Mouse (Mus musculus): Measurements from ENCODE around the gene Fgfr1op. TPM values are rescaled to one million over a fixed set of nuclear protein-coding genes. Genes with fewer than 3 reads are reported as not detected.
"Not testable (repeated sequence)": the region's sequence is repeated elsewhere in the genome, so short reads cannot be mapped to it uniquely, and the experiment has no call there.

Fgfr1op gene
- 45.9 and 51.2 TPM in 2 replicates for polyA plus RNA-seq (2014; fragmentation: Nextera tagmentation; extraction: Ambion mirVana)

DNA sequence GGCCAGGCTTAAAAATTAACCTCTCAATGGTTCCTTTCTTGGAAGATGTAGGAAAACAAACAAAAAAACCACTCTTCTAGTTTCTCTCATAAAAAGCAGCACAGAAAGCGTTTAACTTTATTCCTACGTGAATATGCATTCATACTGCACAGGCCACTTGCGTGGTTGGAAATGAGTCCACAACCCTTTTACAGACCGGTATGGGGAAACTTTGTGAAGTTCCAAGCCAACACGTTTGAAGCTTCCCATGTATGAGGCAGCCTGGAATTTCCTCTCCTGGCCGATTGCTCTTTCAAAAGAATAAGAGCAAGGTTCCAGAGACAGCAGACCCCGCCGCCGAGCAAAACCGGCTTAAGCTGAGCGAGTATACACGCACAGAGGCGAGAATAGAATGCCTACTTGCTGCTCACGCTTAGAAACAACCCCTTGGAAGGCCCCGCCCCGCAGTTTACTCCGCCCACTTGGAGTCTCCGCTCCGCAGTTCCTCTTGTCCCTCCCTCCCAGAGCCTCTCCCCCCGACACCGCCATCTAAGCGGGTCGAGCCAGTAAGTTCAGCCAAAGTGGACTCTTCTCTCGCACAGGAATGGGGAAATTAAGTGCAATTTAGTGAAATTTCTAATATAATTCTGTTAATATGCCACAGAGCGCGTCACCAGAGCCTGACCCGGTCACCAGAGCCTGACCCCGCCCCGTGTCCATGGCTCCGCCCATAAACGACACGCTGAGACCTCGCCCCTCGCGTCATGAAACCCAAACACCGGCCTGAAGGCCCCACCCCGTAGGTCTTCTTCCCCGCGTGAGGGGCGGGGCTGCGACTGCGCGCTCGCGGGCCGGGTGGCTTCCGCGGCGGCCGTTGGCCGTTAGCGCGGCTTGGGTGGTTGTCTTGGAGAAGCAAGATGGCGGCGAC lies at the start of gene Fgfr1op:
Gene Fgfr1op (plus strand): TSS at position 801 of the 907 bp plus-strand sequence.
- not testable (repeated sequence) for H3K27me3 ChIP-seq (ENCODE audit: control insufficient read depth, insufficient read depth, low read length); DNase-seq (ENCODE audit: low spot score); H3K4me1 ChIP-seq (replicated peaks; ENCODE audit: control insufficient read depth, insufficient read depth, low read length); H3K9me3 ChIP-seq (ENCODE audit: control insufficient read depth, low read length); H3K27ac ChIP-seq (ENCODE audit: low read depth, low read length); H3K36me3 ChIP-seq (ENCODE audit: control insufficient read depth, insufficient read depth, low read length)
- peak within 1 kb of the TSS; percentile 44; the same call in 1 of the 2 replicates for H3K9ac ChIP-seq (ENCODE audit: low read depth, low read length)
- H3K4me2 ChIP-seq (replicated peaks; ENCODE audit: low read depth, low read length) = peak within 1 kb of the TSS; percentile 19; the same call in 1 of the 2 replicates
- ATAC-seq (ENCODE audit: low FRiP score) = peak; percentile 98
- H3K4me3 ChIP-seq (ENCODE audit: low read depth, low read length) = peak within 1 kb of the TSS; percentile 45
- 2% methylated on average over 12 of the region's 55 CpGs for WGBS

DNA sequence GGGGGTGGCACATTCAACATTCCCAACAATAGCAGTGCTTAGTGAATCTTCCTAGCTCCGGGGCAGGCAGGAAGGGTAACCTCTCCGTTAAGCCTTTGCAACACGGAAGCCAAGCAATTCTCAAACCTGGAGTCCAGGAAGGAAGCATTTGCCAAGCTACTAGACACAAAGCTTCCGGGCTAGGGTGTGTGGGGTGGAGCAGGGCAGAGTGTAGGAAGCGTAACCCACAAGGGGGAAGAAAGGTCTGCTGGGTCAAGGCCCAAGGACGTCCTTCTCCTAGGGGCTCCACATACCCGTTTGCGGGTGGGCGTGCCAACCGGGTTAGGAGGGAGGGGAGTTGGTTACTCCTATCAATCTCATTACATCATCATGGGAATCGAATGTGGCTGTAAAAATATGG lies 48.9 kb upstream of the Fgfr1op start:
- not testable (repeated sequence) for H3K27me3 ChIP-seq (ENCODE audit: control insufficient read depth, insufficient read depth, low read length); H3K4me3 ChIP-seq (ENCODE audit: low read depth, low read length); ATAC-seq (ENCODE audit: low FRiP score); H3K9ac ChIP-seq (ENCODE audit: low read depth, low read length); H3K4me1 ChIP-seq (replicated peaks; ENCODE audit: control insufficient read depth, insufficient read depth, low read length); DNase-seq (ENCODE audit: low spot score); H3K9me3 ChIP-seq (ENCODE audit: control insufficient read depth, low read length); H3K4me2 ChIP-seq (replicated peaks; ENCODE audit: low read depth, low read length); H3K27ac ChIP-seq (ENCODE audit: low read depth, low read length); H3K36me3 ChIP-seq (ENCODE audit: control insufficient read depth, insufficient read depth, low read length)
- 73% methylated on average over 6 of the region's 11 CpGs for WGBS

DNA sequence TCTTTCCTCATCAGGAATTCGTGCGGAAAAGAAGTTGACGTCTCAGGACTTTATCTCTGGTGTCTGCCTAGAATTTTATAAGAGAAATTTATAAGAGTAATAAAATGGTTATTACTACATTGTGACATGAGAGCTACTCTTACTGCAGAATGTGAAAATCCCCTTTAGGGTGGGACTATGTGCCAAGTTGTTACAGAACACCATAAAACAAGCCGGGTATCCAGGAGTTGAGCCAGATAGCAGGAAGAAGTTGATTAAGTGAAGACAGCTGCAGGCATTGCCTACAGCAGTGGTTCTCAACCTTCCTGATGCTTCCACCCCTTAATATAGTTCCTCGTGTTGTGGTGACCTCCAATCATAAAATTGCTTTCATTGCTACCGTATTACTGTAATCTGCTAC lies 48.4 kb upstream of the Fgfr1op start:
- DNase-seq (ENCODE audit: low spot score); H3K9ac ChIP-seq (ENCODE audit: low read depth, low read length); ATAC-seq (ENCODE audit: low FRiP score); H3K27me3 ChIP-seq (ENCODE audit: control insufficient read depth, insufficient read depth, low read length); H3K4me2 ChIP-seq (replicated peaks; ENCODE audit: low read depth, low read length); H3K36me3 ChIP-seq (ENCODE audit: control insufficient read depth, insufficient read depth, low read length); H3K9me3 ChIP-seq (ENCODE audit: control insufficient read depth, low read length); H3K27ac ChIP-seq (ENCODE audit: low read depth, low read length); H3K4me3 ChIP-seq (ENCODE audit: low read depth, low read length); H3K4me1 ChIP-seq (replicated peaks; ENCODE audit: control insufficient read depth, insufficient read depth, low read length): not testable (repeated sequence)
- WGBS = no CpG with 5 or more reads among the region's 6 CpGs

DNA sequence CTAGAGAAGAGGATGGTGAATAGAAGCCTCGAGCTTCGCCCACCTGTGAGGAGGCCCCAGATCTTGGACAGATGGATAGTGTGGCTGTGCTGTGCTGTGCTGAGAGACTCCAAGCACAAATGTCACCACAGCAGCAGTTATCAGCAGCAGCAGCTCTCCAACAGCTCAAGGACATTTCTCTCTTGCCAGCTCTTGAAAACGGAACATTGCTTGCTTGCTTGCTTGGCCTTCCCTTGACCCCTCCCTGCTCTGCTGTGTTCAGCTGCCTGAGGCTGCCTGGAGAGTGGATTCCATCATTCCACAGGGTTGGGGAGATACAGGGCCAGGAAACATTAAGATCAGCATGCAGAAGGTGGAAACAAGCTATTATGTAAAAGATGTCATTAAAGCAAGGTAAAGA lies 42.3 kb upstream of the Fgfr1op start:
- ATAC-seq (ENCODE audit: low FRiP score); H3K4me3 ChIP-seq (ENCODE audit: low read depth, low read length); H3K4me1 ChIP-seq (replicated peaks; ENCODE audit: control insufficient read depth, insufficient read depth, low read length); H3K27ac ChIP-seq (ENCODE audit: low read depth, low read length); H3K27me3 ChIP-seq (ENCODE audit: control insufficient read depth, insufficient read depth, low read length); DNase-seq (ENCODE audit: low spot score); H3K4me2 ChIP-seq (replicated peaks; ENCODE audit: low read depth, low read length); H3K9ac ChIP-seq (ENCODE audit: low read depth, low read length); H3K9me3 ChIP-seq (ENCODE audit: control insufficient read depth, low read length); H3K36me3 ChIP-seq (ENCODE audit: control insufficient read depth, insufficient read depth, low read length): not testable (repeated sequence)
- WGBS = no CpG with 5 or more reads among the region's 3 CpGs

DNA sequence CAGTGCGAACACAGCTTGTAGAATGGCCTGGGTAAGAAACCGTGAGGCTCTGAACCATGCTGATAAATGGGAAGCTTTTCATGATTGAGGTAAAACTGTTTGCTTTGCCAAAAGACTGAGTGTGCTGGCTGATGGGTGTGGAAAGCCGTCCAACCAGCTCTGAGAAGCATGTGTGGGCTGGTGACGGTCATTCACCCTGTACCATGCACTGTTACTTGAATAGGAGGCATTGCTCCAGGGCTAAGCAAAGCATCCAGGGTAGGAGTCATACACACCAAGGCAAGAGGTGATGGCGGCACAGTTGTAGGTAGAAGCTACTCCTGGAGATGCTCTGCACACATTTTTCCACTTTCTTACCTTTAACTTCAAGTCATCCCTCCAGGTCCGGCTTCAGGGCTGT lies 40.7 kb upstream of the Fgfr1op start:
- H3K27me3 ChIP-seq (ENCODE audit: control insufficient read depth, insufficient read depth, low read length); DNase-seq (ENCODE audit: low spot score); H3K4me2 ChIP-seq (replicated peaks; ENCODE audit: low read depth, low read length); H3K4me1 ChIP-seq (replicated peaks; ENCODE audit: control insufficient read depth, insufficient read depth, low read length); H3K9ac ChIP-seq (ENCODE audit: low read depth, low read length); H3K9me3 ChIP-seq (ENCODE audit: control insufficient read depth, low read length); ATAC-seq (ENCODE audit: low FRiP score); H3K27ac ChIP-seq (ENCODE audit: low read depth, low read length); H3K36me3 ChIP-seq (ENCODE audit: control insufficient read depth, insufficient read depth, low read length); H3K4me3 ChIP-seq (ENCODE audit: low read depth, low read length): not testable (repeated sequence)
- 94% methylated on average over 2 of the region's 6 CpGs for WGBS

DNA sequence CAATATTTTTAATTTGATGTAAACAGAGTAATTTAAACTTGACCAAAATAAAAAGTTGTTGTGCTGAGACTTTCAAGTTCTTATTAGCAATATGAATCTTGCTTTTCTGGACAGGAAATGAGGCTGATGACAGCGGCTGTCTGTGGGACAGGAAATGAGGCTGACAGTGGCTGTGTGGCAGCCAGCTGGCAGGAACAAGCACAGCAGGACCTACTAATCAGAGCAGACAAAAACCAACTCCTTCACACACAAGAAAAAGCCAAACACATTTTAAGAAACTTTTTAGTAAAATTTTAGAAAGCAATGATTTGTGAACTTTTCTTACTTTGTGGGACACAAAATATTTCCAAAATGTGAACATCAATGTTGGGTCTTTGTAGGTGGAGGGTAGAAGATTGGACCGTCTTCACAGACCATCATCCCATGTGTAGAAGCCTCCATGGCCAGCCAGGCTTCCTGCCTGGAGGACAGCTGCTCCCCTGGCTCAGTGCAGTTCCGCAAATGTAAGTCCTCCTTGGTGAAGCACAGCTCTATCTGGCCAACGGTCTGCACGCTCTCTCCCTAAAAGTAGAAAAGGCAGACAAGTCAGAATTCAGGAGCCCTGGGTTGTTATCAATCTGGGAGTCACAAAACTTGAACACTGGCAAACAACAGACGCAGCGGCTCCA lies 36.8 kb upstream of the Fgfr1op start:
- H3K27ac ChIP-seq (ENCODE audit: low read depth, low read length); ATAC-seq (ENCODE audit: low FRiP score); H3K4me3 ChIP-seq (ENCODE audit: low read depth, low read length); H3K27me3 ChIP-seq (ENCODE audit: control insufficient read depth, insufficient read depth, low read length); H3K36me3 ChIP-seq (ENCODE audit: control insufficient read depth, insufficient read depth, low read length); H3K9ac ChIP-seq (ENCODE audit: low read depth, low read length); H3K9me3 ChIP-seq (ENCODE audit: control insufficient read depth, low read length); H3K4me1 ChIP-seq (replicated peaks; ENCODE audit: control insufficient read depth, insufficient read depth, low read length); DNase-seq (ENCODE audit: low spot score); H3K4me2 ChIP-seq (replicated peaks; ENCODE audit: low read depth, low read length): not testable (repeated sequence)
- WGBS = no CpG with 5 or more reads among the region's 7 CpGs

DNA sequence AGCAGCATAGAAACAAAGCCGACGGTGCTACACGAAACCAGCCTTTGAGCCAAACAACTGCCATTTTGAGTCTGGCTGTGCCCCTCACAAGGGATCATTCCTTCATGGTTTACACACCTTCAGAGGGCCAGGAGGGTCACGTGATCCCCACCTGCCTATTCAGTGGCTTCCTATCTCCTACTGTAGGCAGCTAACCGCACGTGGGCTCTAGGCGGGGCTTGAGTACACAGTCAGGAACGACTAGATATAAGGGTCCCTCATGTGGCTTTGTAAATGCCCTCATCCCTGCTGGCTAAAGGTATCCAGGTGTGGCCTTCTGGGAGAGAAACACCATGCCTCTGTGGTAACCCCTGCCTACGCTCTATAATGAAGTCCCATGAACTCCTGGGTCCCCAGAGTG lies 35.7 kb upstream of the Fgfr1op start:
- not testable (repeated sequence) for H3K36me3 ChIP-seq (ENCODE audit: control insufficient read depth, insufficient read depth, low read length); H3K9me3 ChIP-seq (ENCODE audit: control insufficient read depth, low read length); DNase-seq (ENCODE audit: low spot score); H3K27ac ChIP-seq (ENCODE audit: low read depth, low read length); H3K4me3 ChIP-seq (ENCODE audit: low read depth, low read length); ATAC-seq (ENCODE audit: low FRiP score); H3K27me3 ChIP-seq (ENCODE audit: control insufficient read depth, insufficient read depth, low read length); H3K4me1 ChIP-seq (replicated peaks; ENCODE audit: control insufficient read depth, insufficient read depth, low read length); H3K4me2 ChIP-seq (replicated peaks; ENCODE audit: low read depth, low read length); H3K9ac ChIP-seq (ENCODE audit: low read depth, low read length)
- WGBS = 91% methylated on average over 9 of the region's 9 CpGs

DNA sequence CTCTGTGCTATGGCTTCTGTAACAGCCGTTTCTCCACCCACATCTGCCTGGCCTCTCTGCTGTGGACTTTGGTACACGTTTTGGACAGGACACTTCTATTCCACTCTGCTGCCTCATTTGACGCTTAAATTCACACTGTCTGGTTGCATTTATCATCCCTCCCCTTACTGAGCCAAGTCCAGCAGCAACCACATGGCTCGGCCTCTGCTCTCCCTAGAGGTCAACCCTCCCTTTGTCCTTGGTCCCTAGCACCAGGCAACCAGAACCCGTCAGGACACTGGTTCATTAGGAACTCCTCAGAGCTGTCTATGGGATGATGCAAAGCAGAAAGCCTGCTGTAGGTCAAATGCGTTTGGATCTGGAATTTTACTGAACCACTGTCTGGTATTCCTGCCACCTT lies 34.5 kb upstream of the Fgfr1op start:
- H3K9ac ChIP-seq (ENCODE audit: low read depth, low read length); H3K4me3 ChIP-seq (ENCODE audit: low read depth, low read length); H3K27ac ChIP-seq (ENCODE audit: low read depth, low read length); H3K36me3 ChIP-seq (ENCODE audit: control insufficient read depth, insufficient read depth, low read length); H3K4me1 ChIP-seq (replicated peaks; ENCODE audit: control insufficient read depth, insufficient read depth, low read length); H3K4me2 ChIP-seq (replicated peaks; ENCODE audit: low read depth, low read length); ATAC-seq (ENCODE audit: low FRiP score); DNase-seq (ENCODE audit: low spot score); H3K27me3 ChIP-seq (ENCODE audit: control insufficient read depth, insufficient read depth, low read length); H3K9me3 ChIP-seq (ENCODE audit: control insufficient read depth, low read length): not testable (repeated sequence)
- no CpG with 5 or more reads among the region's 6 CpGs for WGBS
